Mouse (Mus musculus) forebrain, embryonic 12.5 days (tissue): ENCODE results near the gene Ctrl. TPM values are rescaled to one million over a fixed set of nuclear protein-coding genes. Genes with fewer than 3 reads are reported as not detected.
A peak's percentile ranks its signal among the peaks of the same experiment; 100 is the strongest.

Experiments
- ATAC-seq: fragments of 200-750 bp; cut with Nextera tagmentation; 2 replicates; pipeline ENCODE4 v1.8.0; 2017; ENCODE audit warnings: moderate TSS enrichment; ENCODE audit not compliant: low FRiP score
- H3K27ac ChIP-seq: fragments of 300-500 bp; sonication (generic); 2 replicates; pipeline ENCODE4 v1.5.1; 2016; ENCODE audit warnings: mild to moderate bottlenecking
- H3K27me3 ChIP-seq: fragments of 300-500 bp; sonication (generic); 2 replicates; pipeline ENCODE4 v1.6.1; 2016; ENCODE audit warnings: mild to moderate bottlenecking
- H3K36me3 ChIP-seq: fragments of 300-500 bp; sonication (generic); replicated peaks from 2 replicates; pipeline ENCODE4 v1.6.1; 2016; ENCODE audit warnings: mild to moderate bottlenecking
- H3K4me1 ChIP-seq: fragments of 300-500 bp; sonication (generic); 2 replicates; pipeline ENCODE4 v1.6.1; 2016
- H3K4me2 ChIP-seq: fragments of 300-500 bp; sonication (generic); 2 replicates; pipeline ENCODE4 v1.6.1; 2016; ENCODE audit warnings: mild to moderate bottlenecking, moderate library complexity
- H3K4me3 ChIP-seq: fragments of 300-500 bp; sonication (generic); replicated peaks from 2 replicates; pipeline ENCODE4 v1.5.1; 2016; ENCODE audit warnings: mild to moderate bottlenecking
- H3K9ac ChIP-seq: fragments of 300-500 bp; sonication (generic); 2 replicates; pipeline ENCODE4 v1.6.1; 2016; ENCODE audit warnings: mild to moderate bottlenecking
- H3K9me3 ChIP-seq: fragments of 300-500 bp; sonication (generic); 2 replicates; pipeline ENCODE4 v1.6.1; 2016
- WGBS: fragments of 180-500 bp; shearing (Covaris S2); methylation state at CpG from one replicate; pipeline ENCODE4 v1.1.7; 2016; 5-methylcytosine and 5-hydroxymethylcytosine counted together
- polyA plus RNA-seq: library from polyadenylated mRNA; unstranded; fragments of >200 nt; fragmentation: Nextera tagmentation; extraction: Ambion mirVana; gene quantifications from 2 replicates; pipeline ENCODE4 v1.2.1, GENCODE M21; 2016

Ctrl gene
- polyA plus RNA-seq, 1 experiment from 2014 or later, result 3.0 TPM

- Histone ChIP-seq H3K36me3 (no peaks in the 10 kb centered on the region), H3K9me3 (no peaks in the 10 kb centered on the region), H3K4me2 (no peak overlapping the region), H3K27ac (no peak overlapping the region), H3K9ac (no peak overlapping the region), H3K4me3 (no peak overlapping the region), H3K4me1 (peaks cover 13% of the 10 kb centered on the region), H3K27me3 (peaks cover 27% of the 10 kb centered on the region)
- no peak for ATAC-seq
- WGBS, result 78% methylated on average over 14 of the region's 14 CpGs
These were observed 27.4 kb upstream of the Ctrl start for GRCm38 (mm10) chr8:105961101-105961500.

DNA sequence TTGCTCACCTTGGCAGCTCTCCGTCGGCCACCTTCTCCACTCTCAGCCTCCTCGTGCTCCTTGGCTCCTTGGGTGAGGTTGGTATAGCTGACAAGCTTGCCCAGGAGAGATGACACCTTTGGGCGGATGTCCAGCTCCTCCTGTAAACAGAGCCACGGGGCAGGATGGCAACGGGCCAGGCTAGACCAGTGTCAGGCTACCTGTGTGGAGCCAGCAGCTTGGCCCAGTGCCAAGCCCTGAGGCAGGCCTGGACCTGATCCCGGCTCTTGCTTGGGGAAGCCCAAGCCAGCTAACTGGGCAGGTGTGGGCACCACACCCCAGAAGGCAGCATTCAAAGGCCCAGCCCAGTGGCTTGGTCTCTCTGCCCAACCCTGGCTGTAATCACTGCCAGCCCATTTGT is 25.7 kb upstream of the Ctrl start:
- Histone ChIP-seq H3K4me3 (no peak overlapping the region), H3K27me3 (peaks cover 9% of the 10 kb centered on the region), H3K27ac (no peak overlapping the region), H3K9me3 (no peaks in the 10 kb centered on the region), H3K36me3 (no peaks in the 10 kb centered on the region), H3K4me1 (no peaks in the 10 kb centered on the region; the same call in 1 of the 2 replicates), H3K9ac (no peak overlapping the region), H3K4me2 (no peak overlapping the region)
- no peak for ATAC-seq
- WGBS, result 86% methylated on average over 7 of the region's 7 CpGs

GRCm38 (mm10) chr8:105957813-105958212 is 24.2 kb upstream of the Ctrl start:
- no peaks in the 10 kb centered on the region for H3K27me3 ChIP-seq

DNA sequence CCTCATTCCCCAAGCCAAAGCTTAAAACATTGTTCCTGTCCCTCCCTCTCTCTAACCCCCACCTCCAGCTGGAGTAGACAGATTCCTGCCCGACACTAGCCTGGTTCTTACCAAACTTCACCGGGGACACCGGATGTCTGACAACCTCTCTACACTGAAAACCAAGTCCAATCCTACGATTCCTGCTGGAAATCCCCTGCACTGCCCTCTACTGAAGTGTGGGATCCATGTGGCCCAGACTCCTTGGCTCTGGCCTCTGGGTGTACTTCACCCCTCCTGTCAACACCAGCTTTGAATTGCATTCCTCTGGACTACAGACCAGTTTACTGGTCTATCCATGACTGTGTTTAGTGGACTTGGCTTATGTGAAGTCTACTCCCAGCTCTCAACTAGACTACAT is 22.9 kb upstream of the Ctrl start:
- no peak for ATAC-seq
- Histone ChIP-seq H3K9me3 (no peaks in the 10 kb centered on the region), H3K4me1 (no peaks in the 10 kb centered on the region), H3K4me3 (no peak overlapping the region), H3K27ac (no peak overlapping the region), H3K4me2 (no peak overlapping the region), H3K9ac (no peak overlapping the region), H3K27me3 (no peaks in the 10 kb centered on the region), H3K36me3 (no peaks in the 10 kb centered on the region)
- WGBS, result 91% methylated on average over 4 of the region's 4 CpGs

More at GRCm38 (mm10) chr8:105957813-105958212, 24.2 kb upstream of the Ctrl start:
- no peak overlapping the region for H3K4me3 ChIP-seq
- H3K9me3 ChIP-seq, result no peaks in the 10 kb centered on the region
- no peak overlapping the region for H3K27ac ChIP-seq
- no peak for ATAC-seq
- H3K4me2 ChIP-seq, result no peak overlapping the region
- no peaks in the 10 kb centered on the region for H3K4me1 ChIP-seq
- no peak overlapping the region for H3K9ac ChIP-seq
- WGBS, result 68% methylated on average over 2 of the region's 4 CpGs
- no peaks in the 10 kb centered on the region for H3K36me3 ChIP-seq

DNA sequence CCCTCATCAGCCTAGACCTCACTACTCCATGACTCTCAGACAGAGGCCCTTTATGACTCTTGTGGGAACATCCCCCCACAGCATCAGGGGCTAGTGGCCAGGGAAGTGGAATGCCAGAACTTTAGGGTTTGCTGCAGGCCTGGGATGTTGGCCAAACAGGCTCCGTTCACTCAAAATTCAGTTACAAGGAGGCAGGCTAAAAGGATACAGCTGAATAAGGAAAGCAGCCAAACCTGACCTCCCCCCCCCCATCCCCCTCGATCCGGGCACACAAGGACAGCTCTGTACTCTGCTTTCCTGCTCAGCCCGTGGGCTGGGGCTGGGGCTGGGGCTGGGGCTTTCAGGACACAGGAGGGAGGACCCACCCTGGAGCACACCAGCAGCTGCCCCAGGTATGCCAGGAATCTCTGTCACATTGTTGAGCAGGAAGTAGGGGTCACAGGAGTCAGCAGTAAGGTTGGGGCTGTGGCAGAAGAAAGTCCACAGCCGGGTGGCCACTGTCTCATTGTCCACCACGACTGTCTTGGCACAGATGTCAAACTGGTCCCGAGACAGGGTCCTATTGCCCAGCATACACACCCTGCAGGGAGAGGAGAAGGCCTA is 17.5 kb upstream of the Ctrl start:
- WGBS, result 65% methylated on average over 7 of the region's 7 CpGs
- H3K36me3 ChIP-seq, result no peaks in the 10 kb centered on the region
- ATAC-seq, result no peak

DNA sequence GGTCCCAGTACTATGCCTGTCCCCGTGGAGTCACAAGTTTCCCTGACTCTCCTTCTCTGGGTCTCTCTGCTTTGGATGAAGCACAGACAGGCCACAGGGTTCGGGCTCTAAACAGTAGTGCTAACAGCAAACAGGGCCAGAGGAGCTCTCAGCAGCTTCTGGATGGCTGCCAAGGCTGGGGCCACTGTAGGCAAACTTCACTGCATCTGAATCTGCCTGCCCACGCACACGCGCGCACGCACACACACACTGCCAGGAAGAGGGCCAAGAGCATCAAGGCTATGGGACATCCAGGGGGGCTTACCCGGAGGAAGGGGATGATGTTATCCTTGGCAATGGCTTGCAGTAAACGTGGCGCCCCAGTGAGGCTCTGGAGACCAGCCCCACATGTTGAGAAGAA is 15.7 kb upstream of the Ctrl start:
- no peaks in the 10 kb centered on the region for H3K36me3 ChIP-seq
- WGBS, result 83% methylated on average over 10 of the region's 10 CpGs
- no peak for ATAC-seq

More for the DNA sequence above, 17.5 kb upstream of the Ctrl start:
- H3K9me3 ChIP-seq, result no peaks in the 10 kb centered on the region
- no peak overlapping the region for H3K4me3 ChIP-seq
- no peak overlapping the region for H3K9ac ChIP-seq
- H3K27me3 ChIP-seq, result no peaks in the 10 kb centered on the region
- H3K4me1 ChIP-seq, result no peaks in the 10 kb centered on the region
- no peak overlapping the region for H3K27ac ChIP-seq
- H3K4me2 ChIP-seq, result no peak overlapping the region

GRCm38 (mm10) chr8:105943321-105943739 is 9.7 kb upstream of the Ctrl start, which contains the start of gene Lcat:
TSS of gene Lcat (minus strand) at chr8:105943382.
- peaks cover 1% of the 10 kb centered on the region for H3K4me1 ChIP-seq
- no peak for ATAC-seq
- H3K27ac ChIP-seq, result no peak within 1 kb of the TSS
- no peaks in the 10 kb centered on the region for H3K36me3 ChIP-seq
- H3K4me3 ChIP-seq, result no peak within 1 kb of the TSS
- H3K9me3 ChIP-seq, result no peaks in the 10 kb centered on the region
- H3K4me2 ChIP-seq, result no peak within 1 kb of the TSS
- no peaks in the 10 kb centered on the region for H3K27me3 ChIP-seq
- H3K9ac ChIP-seq, result no peak within 1 kb of the TSS
- WGBS, result 62% methylated on average over 8 of the region's 8 CpGs

More for the DNA sequence above, 15.7 kb upstream of the Ctrl start:
- Histone ChIP-seq H3K9ac (no peak overlapping the region), H3K4me1 (no peaks in the 10 kb centered on the region), H3K27me3 (no peaks in the 10 kb centered on the region), H3K27ac (no peak overlapping the region), H3K4me2 (no peak overlapping the region), H3K9me3 (no peaks in the 10 kb centered on the region), H3K4me3 (no peak overlapping the region)

GRCm38 (mm10) chr8:105942542-105942941 is 8.9 kb upstream of the Ctrl start:
- Histone ChIP-seq H3K27me3 (no peaks in the 10 kb centered on the region), H3K36me3 (no peaks in the 10 kb centered on the region), H3K4me1 (peaks cover 9% of the 10 kb centered on the region), H3K9ac (no peak overlapping the region), H3K27ac (no peak overlapping the region), H3K9me3 (no peaks in the 10 kb centered on the region), H3K4me3 (no peak overlapping the region), H3K4me2 (no peak overlapping the region)
- ATAC-seq, result no peak
- WGBS, result 95% methylated on average over 5 of the region's 5 CpGs

GRCm38 (mm10) chr8:105942026-105942425 is 8.4 kb upstream of the Ctrl start:
- no peak overlapping the region for H3K9ac ChIP-seq
- no peak overlapping the region for H3K27ac ChIP-seq
- no peaks in the 10 kb centered on the region for H3K9me3 ChIP-seq
- H3K4me1 ChIP-seq, result peaks cover 10% of the 10 kb centered on the region
- H3K36me3 ChIP-seq, result no peaks in the 10 kb centered on the region
- 96% methylated on average over 11 of the region's 11 CpGs for WGBS
- H3K4me3 ChIP-seq, result no peak overlapping the region
- no peaks in the 10 kb centered on the region for H3K27me3 ChIP-seq
- no peak overlapping the region for H3K4me2 ChIP-seq
- ATAC-seq, result no peak

DNA sequence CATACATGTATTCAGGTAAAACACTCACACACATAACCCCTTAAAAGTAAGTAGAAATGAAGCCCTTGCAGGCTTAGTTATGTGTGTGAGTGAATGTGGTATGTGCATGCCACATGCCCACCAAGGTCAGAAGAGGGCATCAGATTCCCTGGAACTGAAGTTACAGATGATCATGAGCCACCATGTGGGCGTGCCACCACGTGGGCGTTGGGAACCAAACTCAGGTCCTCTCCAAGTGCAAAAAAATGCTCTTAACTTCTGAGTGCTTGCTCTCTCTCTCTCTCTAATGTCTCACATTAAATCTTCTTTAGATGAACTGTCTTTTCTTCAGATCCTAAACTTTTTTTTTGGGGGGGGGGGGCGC is 4.6 kb upstream of the Ctrl start, which contains the start of gene Psmb10:
TSS of gene Psmb10 (minus strand) at position 139 of the 364 bp plus-strand sequence.
- Histone ChIP-seq H3K4me2 (peak within 1 kb of the TSS; percentile 99), H3K9ac (peak within 1 kb of the TSS; percentile 80), H3K27me3 (no peaks in the 10 kb centered on the region), H3K27ac (peak within 1 kb of the TSS; percentile 79), H3K36me3 (no peaks in the 10 kb centered on the region), H3K4me1 (peaks cover 22% of the 10 kb centered on the region), H3K4me3 (peak within 1 kb of the TSS; percentile 71), H3K9me3 (no peaks in the 10 kb centered on the region)
- no peak for ATAC-seq
- WGBS, result 44% methylated on average over 4 of the region's 4 CpGs

- Histone ChIP-seq H3K36me3 (no peaks in the 10 kb centered on the region), H3K27ac (peak overlapping the region; percentile 79), H3K4me3 (peak overlapping the region; percentile 71), H3K9me3 (no peaks in the 10 kb centered on the region), H3K27me3 (no peaks in the 10 kb centered on the region), H3K9ac (peak overlapping the region; percentile 80), H3K4me1 (peaks cover 22% of the 10 kb centered on the region), H3K4me2 (peak overlapping the region; percentile 99)
- WGBS, result 3% methylated on average over 33 of the region's 33 CpGs
- peak; percentile 28 for ATAC-seq
These were observed 4.0 kb upstream of the Ctrl start for GRCm38 (mm10) chr8:105937496-105938305.

DNA sequence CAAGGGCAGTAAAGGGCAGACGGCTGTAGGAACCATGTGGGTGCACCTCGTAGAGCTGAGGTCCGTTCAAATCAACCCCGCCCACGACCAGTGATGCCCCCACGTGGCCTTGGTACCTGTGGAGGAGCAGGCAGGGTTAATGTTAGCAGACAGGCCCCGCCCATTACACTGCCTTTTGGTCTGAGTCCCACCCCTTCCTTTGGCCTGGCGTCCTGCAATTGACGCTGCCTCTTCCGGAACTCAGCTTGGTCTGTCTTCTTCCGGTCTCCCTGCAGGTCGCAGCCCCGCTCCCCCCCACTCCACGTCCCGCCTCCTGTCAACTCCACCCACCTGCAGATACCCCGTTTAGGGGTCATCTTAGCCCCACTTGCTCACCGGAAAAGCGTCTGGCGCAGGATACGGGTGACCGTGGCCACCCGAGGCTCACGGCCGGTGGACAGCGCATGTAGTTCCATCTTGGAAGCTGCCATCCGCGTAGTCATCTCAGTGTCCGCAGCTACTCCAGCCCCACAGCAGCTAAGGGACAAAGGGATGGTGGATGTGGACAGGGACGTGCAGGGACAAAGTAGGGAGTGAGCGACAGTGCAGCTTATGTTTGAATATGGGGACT is 3.3 kb upstream of the Ctrl start:
- Histone ChIP-seq H3K4me2 (peak overlapping the region; percentile 99), H3K4me3 (peak overlapping the region; percentile 71), H3K27ac (peak overlapping the region; percentile 79), H3K36me3 (0 out of 2 replicates have a peak, but pooled peaks cover 7% of the 10 kb centered on the region), H3K4me1 (peaks cover 22% of the 10 kb centered on the region), H3K9me3 (no peaks in the 10 kb centered on the region), H3K9ac (peak overlapping the region; percentile 80), H3K27me3 (no peaks in the 10 kb centered on the region)
- ATAC-seq, result peak; percentile 90
- WGBS, result 0% methylated on average over 30 of the region's 30 CpGs
